Mouse (Mus musculus) CD4-positive, CD25-positive, alpha-beta regulatory T cell, adult 4 months (primary cell): ENCODE results near the gene Slc12a7. TPM values are rescaled to one million over a fixed set of nuclear protein-coding genes. Genes with fewer than 3 reads are reported as not detected.

Experiments used
- ATAC-seq: one replicate; pipeline ENCODE4 v1.8.0; 2017
- polyA plus RNA-seq, 2 experiments: library from polyadenylated mRNA; unstranded; fragments of 100-300 nt; shearing (Covaris generic); gene quantifications; one replicate each; pipeline ENCODE4 v1.2.1; 2017

Gene Slc12a7
- 10 to 100 TPM; 37.2 to 50.1 TPM for polyA plus RNA-seq

DNA sequence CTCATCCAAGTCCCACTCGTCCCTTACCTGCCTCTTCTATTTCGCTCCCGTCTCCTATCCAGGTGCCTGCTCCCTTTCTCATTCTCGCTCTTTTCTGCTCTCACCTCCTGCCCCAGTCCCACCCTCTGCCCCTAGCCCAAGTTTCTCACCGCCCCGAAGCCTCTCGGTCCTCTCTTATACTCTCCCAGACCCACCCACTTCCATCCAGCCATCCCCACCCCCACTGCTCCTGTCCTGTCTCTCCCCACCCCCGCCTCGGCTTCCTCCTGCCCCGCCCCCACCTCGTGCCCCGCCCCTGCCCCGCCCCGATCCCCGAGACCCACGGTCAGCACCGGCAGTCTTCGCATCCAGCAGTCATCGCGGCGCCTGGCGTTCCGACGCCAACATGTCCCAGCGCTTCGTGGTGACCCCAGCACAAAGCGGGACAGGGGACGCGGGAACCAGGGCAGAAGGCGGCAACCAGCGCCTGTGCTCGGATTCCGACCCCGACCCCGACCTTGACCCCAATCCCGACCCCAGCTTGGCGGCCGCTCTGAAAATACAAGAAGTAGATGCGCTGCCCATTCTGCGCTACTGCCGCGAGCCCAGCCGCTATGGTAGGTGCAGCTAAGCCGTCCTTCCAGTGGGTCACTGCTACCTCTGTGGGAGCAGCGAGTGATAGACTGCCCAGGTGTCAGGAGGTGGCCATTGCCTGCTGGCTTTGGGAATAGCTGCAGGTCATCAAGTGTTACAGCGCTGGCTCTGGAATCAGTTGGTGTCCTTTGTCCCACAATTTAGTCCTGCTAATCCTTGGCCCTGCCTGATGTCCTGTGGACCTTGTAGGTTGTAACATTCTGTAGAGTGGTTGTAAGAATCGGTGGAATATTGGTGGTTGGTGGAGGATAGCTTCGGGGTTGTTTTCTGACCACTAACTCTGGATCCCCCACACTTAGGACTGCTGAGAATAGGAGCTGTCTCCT is at the start of gene Slc12a7:
TSS of gene Slc12a7 (plus strand) at position 353 of the 959 bp plus-strand sequence.
- peak; percentile 20 for ATAC-seq

DNA sequence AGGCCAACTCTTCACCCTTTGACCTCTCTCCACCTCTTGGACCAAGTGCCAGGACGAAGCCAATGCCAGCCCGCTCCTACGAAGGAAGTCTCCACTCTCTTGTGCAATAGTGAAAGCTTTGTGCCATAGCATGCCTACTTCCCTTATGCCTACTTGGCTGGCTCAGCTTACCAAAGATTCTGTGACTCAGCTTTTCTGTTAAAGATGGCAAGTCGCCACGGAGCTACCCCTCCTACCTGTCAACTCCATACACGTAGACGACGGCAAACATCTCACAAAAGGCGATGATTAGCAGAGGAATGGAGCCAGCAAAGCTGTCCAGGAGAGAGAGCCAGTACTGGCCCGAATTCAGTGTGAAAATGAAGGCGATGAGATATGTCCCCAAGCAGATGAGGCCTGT is 49.2 kb upstream of the Slc12a7 start:
- ATAC-seq, result no peak

DNA sequence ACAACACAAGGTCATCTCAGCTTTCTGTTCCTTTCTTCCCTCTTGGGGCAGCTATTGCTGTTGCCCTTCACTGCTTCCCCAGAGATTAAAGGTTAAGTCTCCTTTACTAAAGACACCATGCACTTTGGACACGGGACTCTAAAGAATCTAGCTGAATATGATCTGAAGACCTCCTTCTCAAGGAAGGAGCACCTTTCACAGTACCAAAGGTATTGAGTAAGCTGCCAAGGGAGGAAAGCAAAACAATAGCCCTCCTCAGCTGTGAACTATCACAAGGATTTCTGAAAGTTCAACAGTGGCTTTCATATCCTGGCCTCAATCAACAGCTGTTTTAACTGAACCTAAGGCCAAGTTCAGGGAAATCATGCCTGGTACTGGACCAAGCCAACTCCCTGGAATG is 48.5 kb upstream of the Slc12a7 start:
- ATAC-seq, result no peak

DNA sequence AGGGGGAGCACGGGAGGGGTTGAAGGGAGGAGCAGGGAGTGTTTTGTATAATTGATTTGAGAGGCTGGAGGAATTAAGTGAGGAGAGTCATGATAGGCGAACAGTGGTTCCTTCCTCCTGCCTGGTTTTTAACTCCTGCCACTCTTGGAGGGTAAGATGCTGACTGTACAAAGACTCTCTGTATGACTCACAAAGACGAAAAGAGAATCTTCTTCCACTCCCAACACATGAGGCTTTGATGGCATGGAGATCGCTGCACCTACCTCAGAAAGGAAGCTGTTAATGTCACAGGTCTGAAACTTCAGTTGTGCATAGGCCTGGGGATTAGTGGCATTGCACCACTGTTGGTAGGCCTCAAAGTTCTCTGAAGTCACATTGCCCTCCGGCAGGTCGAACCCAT is 47.4 kb upstream of the Slc12a7 start:
- ATAC-seq, result peak; percentile 56

DNA sequence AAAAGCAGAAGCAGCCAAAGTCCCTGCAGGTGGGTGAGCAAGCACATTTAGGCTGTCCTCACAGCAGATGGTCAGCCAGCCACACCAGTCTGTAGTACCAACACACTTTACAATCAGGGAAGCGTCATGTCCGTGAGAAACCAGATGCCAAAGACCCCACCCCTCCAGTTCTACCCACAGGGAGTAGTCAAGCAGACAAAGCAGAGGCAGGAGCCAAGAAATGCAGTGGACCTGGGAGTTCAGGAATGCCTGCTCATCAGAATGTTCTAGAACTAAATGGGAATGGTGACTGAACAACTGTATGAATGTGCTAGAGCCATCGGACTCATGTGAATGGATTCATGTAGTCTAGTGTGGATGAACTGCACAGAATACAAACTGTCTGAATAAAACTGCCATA is 45.3 kb upstream of the Slc12a7 start:
- no peak for ATAC-seq

DNA sequence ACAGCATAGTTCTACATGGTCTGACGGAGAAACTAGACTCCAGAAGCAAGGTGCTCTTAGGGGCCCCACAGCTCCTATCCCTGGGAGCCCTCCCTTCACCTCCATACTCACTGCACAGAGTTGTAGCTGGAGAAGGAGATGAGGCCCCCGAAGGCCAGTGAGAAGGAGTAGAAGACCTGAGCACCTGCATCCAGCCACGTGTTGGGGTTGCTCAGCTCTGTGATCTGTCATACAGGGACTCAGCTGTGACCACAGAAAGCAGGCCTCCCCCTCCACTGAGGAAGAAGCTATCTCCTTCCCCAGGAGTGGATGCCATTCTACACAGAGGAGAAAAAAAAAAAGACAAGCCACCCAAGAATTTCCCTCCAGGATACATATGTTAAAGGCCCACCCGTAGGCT is 44.0 kb upstream of the Slc12a7 start:
- no peak for ATAC-seq

DNA sequence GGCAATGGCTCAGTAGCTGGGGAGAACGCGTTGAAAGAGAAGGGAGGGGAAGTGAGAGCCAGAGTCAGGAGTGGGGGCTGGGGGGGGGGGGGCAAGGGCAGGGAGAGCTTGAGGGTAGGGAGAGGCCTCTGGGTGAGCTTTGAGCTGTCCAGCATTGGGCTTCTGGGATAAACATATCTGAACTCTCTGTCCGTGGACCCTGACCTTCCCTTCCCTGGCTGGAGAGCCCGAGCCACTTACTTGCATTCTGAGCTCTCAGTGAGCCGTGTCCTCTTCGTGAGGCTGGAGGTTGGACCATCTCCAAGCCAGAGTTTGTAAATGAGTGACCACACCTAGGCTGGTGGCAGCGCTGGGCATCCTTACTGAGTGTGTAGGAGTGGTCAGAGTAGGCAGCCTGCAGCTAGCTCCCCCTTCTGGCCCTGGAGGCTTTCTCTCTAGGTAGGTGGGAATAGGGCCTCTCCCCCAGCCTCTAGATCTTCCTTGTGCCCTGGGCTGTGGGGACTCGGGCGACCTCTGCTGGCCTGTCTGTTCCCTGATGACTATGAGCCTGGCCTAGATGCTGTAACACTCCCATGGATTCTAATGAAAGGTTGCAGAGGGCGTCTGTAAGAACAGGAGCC is 40.5 kb upstream of the Slc12a7 start:
- ATAC-seq, result peak; percentile 71

DNA sequence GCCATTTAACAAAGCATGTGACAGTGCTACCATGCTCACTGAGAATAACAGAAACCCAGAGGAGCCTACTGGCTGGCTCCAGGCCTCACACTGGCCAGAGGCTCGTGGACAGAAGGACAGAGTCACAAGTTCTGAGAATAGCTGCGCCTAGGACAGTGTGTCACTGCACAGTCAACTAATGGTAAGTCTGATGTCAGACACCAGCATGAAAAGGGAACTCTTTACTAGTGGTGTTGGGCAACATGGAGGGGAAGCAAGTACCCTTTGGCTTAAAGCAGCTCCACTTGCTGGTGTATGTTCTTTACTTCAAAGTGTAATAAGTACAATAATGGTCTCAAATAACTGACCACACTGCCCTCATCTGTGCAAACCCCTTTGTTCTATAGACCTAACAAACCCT is 39.6 kb upstream of the Slc12a7 start:
- no peak for ATAC-seq

DNA sequence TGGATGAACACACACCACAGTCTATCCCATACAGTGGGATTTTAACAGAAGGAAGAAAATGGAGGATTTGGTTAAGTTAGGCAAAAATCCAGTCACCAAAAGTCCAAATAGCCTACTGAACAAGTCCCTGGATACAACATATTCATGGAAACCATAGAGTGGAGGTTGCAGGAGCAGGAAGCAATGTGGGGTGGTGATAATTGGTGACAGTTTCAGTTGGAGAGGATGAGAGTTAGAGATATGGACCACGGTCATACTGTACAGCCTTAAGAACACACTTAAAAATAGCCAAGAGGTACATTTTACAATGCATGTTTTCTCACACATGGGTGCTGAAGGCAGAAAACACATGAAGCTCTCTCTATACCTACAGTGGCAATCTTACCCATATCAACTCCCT is 37.9 kb upstream of the Slc12a7 start:
- ATAC-seq, result no peak

DNA sequence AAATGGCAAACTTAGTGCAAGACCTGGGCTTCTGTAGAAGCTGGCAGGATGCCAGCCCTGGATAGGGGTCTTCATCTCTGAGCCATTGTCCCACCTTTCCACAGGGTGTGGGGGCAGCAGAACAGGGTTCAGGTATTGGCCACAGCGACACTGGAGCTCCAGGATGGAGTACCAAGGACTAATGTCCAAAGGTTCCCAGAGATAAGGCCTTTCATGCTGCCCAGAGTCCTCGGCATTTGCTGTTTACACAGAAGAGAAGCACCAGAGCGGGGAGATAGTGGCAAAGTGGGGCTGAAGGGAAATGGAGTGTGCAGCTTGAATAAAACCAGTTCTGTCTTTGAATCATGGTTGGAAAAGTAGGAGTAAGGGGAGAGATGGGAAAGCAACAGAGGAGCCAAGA is 36.4 kb upstream of the Slc12a7 start:
- ATAC-seq, result no peak

DNA sequence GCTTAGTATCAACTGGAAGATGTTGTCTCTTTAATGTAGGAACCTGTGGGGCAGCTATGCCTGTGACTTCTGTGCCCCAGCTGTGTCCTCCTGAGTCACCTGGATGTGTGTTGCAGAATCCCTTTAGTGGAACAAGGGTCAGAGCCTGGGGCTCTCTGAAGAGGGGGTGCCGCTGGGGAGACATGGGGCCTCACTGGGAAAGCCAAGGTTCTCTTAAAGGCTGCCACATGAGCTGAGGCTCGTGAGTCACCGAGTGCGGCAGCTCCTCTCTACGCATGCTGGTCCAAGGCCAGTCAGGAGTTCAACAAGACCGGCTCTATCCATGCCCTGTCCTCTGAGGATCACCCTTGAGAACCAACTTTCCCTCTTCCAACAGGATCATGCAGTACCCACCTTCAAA is 33.2 kb upstream of the Slc12a7 start:
- no peak for ATAC-seq

DNA sequence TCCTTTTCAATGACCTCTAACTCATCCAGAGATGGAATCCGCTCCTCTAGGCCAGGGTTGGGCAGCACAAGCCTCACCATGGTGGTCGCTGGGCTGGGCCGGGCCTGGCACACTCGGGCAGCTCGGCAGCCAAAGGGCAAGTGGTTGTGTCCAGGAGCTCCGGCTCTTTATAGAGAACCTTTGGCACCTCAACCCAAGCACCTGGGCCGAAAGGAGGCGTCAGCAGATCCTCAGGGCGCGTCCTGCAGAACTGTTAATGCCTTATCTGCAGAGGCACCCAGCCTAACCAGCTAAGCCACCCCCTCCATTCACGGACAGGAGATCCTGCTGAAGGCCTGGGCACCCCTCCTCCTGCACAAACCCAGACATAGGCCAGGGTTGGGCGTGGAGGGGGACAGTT is 32.3 kb upstream of the Slc12a7 start:
- ATAC-seq, result no peak

DNA sequence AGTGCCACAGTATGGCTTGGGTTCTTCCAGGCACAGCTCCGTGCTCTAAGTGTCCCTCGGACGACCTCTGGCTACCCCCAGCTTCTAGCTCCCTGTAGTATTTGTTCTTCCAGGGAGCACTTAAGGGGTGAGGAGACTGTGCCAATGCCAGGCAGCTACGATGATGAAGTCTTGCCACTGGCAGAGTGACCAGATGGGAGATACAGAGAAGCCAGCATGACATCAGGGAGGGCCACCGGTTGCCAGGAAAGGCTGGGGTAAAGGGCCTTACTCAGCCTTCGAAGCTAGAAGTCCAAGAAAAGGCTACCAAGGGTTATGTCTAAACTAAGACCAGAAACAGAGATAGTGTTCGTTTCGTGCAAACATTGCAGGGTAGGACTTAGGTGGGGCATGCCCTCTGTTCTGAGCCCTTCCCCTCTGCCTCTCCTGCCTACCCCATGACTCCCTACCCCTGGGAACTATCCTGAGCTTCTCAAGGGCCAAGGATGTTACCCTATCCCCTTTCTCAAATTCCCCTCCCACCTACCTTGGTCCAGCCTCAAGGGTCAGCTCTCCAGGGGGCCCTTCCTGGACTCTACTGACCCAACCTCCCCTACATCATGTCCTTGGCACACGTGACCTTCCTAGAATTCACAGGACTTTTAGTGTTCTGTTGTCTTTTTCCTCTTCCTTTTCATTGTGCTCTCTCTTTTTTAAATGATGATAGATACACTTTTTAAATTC is 31.6 kb upstream of the Slc12a7 start:
- no peak for ATAC-seq

DNA sequence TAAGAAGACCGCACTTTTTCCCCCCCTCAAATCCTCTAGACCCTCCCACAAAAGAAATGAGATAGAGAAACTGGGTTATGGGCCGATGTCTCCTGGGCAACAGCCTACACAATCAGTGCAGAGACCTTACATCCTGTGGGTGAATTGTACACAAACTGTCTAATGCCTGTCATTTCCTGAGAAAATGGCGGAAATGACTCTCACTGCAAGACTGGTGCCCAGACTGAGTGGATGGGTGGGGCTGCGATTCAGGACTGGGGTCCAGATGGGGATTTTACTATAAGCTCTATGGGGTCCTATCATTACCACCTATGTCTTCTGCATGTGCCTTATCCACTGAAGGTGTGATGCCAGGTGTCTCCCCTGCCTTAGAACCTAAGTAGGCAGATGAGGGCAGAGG is 30.1 kb upstream of the Slc12a7 start:
- ATAC-seq, result peak; percentile 96

DNA sequence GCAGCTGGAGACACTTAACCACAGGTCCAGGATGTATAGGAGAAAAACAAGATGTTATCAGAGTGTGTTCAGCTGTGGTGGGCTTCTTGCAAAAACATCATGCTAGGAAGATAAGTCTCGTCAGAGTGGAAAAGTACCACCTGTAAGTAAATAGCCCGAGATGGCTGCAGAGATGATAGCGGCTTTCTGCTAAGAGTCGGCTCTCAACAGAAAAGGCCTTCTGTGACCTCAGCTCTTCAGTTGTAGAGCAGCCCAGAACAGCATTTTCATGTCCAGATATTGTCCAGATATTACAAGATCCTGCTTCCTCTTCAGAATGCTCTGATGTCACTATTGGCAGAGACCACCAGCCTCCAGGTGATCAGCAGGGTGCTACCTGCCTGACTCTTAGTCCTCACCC is 29.4 kb upstream of the Slc12a7 start:
- peak; percentile 14 for ATAC-seq

DNA sequence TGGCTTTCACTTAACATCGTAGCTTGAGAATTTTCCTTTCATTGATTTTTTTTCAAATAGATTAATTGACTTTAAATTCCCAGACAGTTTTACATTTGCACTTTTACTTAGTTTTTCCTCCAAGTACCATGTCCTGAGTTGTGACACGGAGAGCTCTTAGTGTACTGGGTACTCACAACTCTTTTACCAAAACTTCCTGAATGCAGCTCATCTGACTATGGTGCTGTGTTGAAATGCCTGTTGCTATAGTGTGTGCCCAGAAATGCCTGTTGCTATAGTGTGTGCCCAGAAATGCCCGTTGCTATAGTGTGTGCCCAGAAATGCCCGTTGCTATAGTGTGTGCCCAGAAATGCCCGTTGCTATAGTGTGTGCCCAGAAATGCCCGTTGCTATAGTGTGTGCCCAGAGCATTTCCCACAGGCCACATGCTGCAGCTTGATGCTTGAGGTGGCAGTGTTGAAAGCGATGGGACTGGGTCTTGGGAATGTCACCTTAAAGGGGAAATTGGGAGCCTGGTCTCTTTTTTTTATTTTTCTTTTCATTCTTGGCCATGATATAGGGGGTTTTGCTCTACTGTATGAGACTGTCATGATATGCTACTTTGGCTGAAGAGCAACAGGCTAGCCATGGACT is 28.1 kb upstream of the Slc12a7 start, which contains the start of gene Slc6a19:
TSS of gene Slc6a19 (minus strand) at position 172 of the 632 bp plus-strand sequence.
- no peak for ATAC-seq

DNA sequence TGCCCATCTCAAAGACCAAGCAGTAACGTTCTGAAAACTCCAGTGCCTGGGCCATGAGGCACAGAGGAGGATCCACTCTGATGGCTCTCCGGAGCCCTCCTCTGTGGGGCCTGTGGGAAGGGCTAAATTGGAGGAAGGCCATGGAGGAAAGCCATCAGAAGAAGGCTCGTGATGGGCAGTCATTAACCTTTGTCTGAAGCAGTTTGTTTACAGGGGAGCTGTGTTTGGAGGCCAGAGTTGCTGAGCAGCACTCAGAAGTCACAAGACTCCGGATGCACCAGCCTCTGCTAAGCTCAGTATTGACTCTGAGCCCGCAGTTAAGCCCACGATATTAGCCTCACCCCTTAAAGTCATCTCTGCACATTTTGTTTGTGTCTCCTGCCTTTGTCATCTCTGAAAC is 23.4 kb upstream of the Slc12a7 start:
- peak; percentile 30 for ATAC-seq

DNA sequence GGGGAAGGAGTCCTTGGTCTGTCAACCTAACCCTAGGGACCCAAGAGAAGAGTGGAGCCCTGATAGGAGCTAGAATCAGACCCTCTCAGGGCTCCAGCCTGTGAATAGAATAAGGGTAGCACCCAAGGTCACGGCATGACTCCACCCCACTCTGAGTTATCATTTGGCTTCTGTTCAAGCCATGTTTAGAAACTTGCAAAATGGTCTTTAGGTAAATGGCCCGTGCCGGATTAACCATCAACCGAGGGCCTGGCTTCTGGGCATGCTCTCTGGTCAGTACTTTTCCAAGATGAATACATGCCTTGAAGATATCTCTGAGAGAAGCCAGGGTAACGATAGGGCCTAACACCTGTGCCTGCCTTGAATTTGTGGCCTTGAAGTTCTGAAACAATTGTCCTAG is 21.7 kb upstream of the Slc12a7 start:
- ATAC-seq, result no peak

DNA sequence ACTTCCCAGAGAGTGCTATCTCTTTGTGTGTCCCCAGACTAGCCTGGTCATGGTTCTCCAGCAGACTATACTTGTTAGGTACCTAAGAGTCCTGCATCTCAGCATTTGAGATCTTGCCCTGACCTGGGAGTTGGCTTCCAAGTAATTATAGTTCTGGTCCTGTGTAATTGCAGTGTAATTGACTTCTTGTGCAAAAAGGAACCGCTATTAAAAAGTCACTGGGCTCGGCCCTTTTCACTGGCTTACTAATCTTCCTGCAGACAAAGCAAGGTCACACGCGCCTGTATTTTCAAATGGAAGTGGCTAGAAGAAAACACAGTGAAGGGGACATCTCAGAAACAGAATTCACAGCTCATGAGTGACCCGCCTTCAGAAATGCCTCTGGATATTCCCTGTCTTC is 21.1 kb upstream of the Slc12a7 start:
- ATAC-seq, result no peak

DNA sequence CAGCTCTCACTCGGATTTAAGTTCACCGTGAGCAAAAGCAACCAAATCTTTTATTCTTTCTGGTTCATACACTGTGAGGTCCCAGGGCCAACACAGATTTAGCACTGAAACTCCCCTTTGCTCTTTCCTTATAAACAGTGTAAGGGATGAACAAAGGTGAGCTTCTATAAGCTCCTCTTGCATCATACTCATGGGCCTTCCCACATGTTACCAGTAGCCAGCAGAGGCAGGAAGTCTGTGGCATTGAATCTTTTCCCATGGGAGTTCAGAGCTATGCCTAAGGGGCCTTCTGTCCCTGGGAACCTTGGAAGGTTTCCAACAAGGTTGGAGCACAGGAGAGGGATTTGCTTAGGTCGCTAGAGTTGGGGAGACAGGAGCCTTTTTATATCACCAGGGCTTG is 20.7 kb upstream of the Slc12a7 start:
- no peak for ATAC-seq

DNA sequence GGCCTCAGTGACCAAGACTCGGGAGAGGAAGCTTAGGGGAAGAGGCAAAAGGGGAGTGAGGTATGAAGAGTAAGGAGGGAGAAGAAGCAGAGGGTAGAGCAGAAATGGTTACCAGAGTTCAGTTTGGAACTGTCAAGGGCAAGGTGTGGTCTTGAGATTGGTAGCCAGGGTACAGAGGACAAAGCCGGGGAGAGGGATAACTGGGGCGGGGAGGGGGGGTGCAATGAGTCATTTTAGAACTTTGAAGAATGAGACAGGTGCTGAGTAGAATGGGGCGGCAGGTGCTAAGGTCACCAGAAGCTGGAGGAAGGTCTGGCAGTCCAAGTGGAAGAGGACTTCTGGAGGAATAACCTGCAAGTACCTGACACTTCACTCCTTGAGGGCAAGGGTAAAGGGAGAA is 19.7 kb upstream of the Slc12a7 start:
- ATAC-seq, result no peak

DNA sequence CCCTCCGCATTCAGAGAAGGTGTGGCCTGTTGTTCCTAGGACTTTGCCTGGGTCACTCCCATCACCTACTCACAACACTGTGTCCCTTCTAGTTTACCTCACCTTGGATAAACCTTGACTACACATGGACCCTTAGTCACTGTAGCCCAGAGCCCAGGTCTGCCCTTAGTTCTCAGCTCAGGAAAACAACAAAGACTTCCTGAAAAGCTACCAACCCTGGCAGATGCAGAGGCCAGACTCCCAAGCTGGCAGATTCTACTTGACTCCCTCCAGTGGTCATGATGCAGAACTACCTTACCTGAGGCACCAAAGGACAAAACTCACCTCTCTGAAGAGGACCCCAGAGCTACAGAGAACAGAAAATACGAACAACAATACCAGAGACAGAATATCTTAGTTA is 18.9 kb upstream of the Slc12a7 start:
- ATAC-seq, result peak; percentile 70

DNA sequence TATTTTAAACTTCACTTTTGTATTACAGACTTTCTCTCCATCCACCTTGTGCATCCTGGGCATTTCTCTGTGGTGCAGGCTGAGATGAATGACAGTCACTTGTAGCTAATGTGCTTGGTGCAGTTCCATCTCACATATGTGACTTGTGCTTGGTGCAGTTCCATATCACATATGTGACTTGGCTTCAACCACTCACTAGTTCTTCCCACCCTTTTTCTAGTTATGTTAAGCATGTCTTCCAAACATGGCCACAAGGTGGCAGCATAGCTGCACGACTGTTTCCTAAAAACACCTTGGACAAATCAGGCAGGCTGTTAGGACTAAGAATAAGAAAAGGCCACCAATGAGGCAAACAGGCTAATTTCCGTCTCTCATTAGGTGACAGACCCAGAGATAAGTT is 14.7 kb upstream of the Slc12a7 start:
- peak; percentile 88 for ATAC-seq
